Mouse (Mus musculus) gastrocnemius, postnatal 14 days (tissue): Measurements from ENCODE around the gene Nudt17. TPM values are rescaled to one million over a fixed set of nuclear protein-coding genes. Genes with fewer than 3 reads are reported as not detected.
"Not testable (repeated sequence)": the region's sequence is repeated elsewhere in the genome, so short reads cannot be mapped to it uniquely, and the experiment has no call there.

Experiments
- DNase-seq: peaks from one replicate; pipeline ENCODE4 v3.0.0; 2021; ENCODE audit warnings: mixed read lengths
- intact Hi-C: fragments of 180-260 bp; cut with DNase I; formaldehyde crosslinking; loops from one replicate; pipeline ENCODE4 v1.15.1; 2025; ENCODE audit warnings: low total_unique reads
- total RNA-seq, 2 experiments: library from RNA; stranded (reverse); gene quantifications; 2 replicates each; pipeline ENCODE4 v1.2.3; 2021

The Nudt17 gene
- total RNA-seq, 2 experiments from 2014 or later: 0.96 to 1.00 TPM

- intact Hi-C loops: loop anchor here (10.0 kb wide), 1 partner anchor 162 kb away; no protein-coding TSS in a partner anchor
- no peak for DNase-seq
Observed at GRCm38 (mm10) chr3:96706984-96707383, 1.4 kb downstream of the Nudt17 start.

DNA sequence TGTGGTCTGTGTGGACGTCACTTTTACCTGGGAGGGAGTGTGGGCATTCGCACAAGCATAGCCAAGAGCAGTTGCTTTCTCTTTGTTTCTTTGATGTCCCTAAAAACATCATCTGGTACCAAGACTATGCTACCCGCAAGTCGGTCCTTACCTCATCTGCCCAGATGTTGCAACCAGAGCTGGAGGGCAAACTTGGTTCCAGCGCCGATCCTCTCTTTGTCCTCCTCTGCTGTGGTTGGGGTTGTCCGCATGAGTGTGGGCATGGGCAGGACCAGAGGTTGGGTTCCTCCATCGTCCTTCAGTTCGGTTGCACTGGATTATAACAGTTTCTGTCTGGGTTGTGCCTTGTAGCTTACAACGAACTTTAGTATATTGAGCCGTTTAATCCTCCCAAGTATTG is 2.1 kb downstream of the Nudt17 start:
- intact Hi-C loops: loop anchor here (10.0 kb wide), 1 partner anchor 161 kb away; no protein-coding TSS in a partner anchor
- no peak for DNase-seq

- DNase-seq: no peak
- intact Hi-C loops: loop anchor here (10.0 kb wide), 1 partner anchor 160 kb away; no protein-coding TSS in a partner anchor
Observed at GRCm38 (mm10) chr3:96704778-96705177, 3.6 kb downstream of the Nudt17 start.

DNA sequence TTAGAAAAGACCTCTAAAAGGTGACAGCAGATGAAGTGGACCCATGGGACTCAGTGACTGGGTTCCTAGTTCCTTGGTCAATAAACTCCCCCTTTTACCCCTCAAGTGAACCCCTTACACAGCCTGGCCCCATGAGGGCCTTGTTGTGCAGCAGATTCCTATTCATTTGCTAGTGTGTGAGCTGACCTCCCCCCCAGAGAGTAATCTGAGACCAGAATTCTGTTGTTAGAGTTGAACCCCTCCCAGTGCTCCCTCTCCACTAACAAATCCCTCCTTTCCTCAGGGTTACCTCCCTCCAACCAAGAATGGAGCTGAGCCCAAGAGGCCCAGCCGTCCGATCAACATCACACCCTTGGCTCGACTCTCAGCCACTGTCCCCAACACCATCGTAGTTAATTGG is 7.4 kb downstream of the Nudt17 start:
- intact Hi-C loops: loop anchor here (10.0 kb wide), 1 partner anchor 156 kb away; no protein-coding TSS in a partner anchor

DNA sequence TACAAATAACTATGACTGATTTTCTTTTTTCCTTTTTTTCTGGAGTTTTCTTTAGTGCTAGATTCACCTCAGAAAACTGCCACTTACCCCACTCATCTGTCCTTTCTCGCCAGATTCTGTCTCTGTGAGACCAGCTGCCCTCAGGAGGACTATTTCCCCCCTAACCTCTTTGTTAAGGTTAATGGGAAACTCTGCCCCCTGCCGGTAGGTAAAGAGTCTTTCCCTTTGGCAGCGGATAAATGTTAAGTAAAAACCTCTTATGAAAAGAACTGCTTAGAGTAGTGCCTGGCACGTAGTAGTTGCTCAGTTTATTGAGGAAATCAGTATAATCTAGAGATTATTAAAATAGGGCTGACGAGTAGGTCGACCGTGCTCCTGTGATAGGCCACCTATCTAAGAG is 8.0 kb downstream of the Nudt17 start:
- DNase-seq: no peak

More for the DNA sequence above, 7.4 kb downstream of the Nudt17 start:
- DNase-seq: no peak

GRCm38 (mm10) chr3:96698993-96699690 is 9.2 kb downstream of the Nudt17 start:
- intact Hi-C loops: no loop called here
- DNase-seq: no peak

More for the DNA sequence above, 8.0 kb downstream of the Nudt17 start:
- intact Hi-C loops: loop anchor here (10.0 kb wide), 1 partner anchor 156 kb away; no protein-coding TSS in a partner anchor

GRCm38 (mm10) chr3:96696766-96697732 is 11.3 kb downstream of the Nudt17 start:
- intact Hi-C loops: no loop called here

GRCm38 (mm10) chr3:96696198-96696765 is 12.1 kb downstream of the Nudt17 start, which contains the start of gene Pias3:
Pias3 (plus strand) TSS chr3:96696384.
- intact Hi-C loops: no loop called here
- DNase-seq: peak; percentile 93

More at GRCm38 (mm10) chr3:96696766-96697732, 11.3 kb downstream of the Nudt17 start:
- DNase-seq: peak; percentile 94

DNA sequence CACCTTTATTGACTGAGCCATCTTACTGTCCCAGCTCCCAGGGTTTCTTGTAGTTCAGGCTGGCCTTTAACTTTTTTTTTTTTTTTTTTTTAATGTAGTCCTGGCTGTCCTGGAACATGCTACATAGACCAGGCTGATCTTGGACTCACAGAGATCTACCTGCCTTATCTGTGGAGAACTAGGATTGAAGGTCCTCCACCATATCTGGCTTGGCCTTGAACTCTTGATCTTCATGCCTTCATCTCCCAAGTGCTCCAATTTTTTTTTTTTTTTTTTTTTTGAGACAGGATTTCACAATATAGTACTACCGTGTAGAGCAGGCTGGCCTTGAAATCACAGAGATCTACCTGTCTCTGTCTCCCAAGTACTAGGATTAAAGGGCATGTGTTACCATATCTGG is 14.8 kb downstream of the Nudt17 start:
- DNase-seq: no peak
- intact Hi-C loops: no loop called here

DNA sequence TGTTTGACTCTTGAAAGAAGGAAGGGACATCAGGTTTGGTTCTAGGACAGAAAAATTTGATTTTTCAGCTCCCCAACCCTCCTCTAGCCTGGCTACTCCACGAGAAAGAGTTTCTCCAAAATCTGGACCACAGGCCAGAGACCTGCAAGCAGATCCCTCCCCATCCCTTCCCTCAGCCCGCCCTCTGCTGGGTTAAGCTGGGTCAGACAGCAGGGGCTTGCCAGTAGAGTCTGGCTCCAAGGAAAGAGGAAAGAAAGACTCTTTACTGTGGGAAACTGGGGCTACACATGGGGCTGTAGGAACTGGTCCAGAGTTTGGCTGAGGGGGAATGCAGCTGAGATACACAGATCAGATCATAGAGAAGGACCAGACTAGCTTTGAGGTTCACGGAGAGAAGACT is 15.9 kb downstream of the Nudt17 start:
- peak; percentile 82 for DNase-seq
- intact Hi-C loops: no loop called here

- DNase-seq: no peak
- intact Hi-C loops: no loop called here
Observed at GRCm38 (mm10) chr3:96690298-96690697, 18.1 kb downstream of the Nudt17 start.

GRCm38 (mm10) chr3:96688854-96689253 is 19.5 kb downstream of the Nudt17 start:
- intact Hi-C loops: no loop called here
- no peak for DNase-seq

DNA sequence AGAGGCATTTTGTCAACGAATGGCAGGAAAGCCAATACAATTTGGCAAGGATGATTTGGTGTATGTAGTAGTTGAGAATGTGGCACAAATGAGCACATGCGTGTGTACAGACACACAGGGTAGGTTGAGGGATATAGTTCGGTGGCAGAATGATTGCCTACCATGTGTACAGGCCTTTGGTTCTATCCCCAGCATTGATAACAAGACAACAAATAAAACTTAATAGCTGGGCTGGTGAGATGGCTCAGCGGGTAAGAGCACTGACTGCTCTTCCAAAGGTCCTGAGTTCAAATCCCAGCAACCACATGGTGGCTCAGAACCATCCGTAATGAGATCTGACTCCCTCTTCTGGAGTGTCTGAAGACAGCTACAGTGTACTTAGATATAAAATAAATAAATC is 22.3 kb downstream of the Nudt17 start:
- intact Hi-C loops, DNase-seq: not testable (repeated sequence)

DNA sequence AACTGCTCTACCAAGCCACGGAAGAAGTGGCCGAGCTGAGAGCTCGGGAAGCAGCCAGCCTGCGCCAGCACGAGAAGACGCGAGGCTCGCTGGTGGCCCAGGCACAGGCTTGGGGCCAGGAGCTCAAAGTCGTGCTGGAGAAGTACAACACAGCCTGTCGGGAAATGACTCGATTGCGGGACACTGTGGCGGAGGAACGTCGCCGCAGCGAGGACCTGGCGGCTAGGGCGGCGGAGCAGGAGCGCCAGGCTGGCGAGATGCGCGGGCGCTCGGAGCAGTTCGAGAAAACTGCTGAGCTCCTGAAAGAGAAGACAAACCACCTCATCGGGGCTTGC is 23.6 kb downstream of the Nudt17 start:
- intact Hi-C loops: no loop called here
- DNase-seq: no peak

GRCm38 (mm10) chr3:96684151-96684821 is 24.1 kb downstream of the Nudt17 start:
- intact Hi-C loops: no loop called here
- peak; percentile 36 for DNase-seq

- no peak for DNase-seq
- intact Hi-C loops: no loop called here
Observed at GRCm38 (mm10) chr3:96683496-96683895, 24.9 kb downstream of the Nudt17 start.

- DNase-seq: no peak
- intact Hi-C loops: no loop called here
Observed at GRCm38 (mm10) chr3:96680269-96680956, 27.9 kb downstream of the Nudt17 start.

GRCm38 (mm10) chr3:96679159-96679674 is 29.1 kb downstream of the Nudt17 start:
- intact Hi-C loops: no loop called here
- no peak for DNase-seq

GRCm38 (mm10) chr3:96678456-96678855 is 29.9 kb downstream of the Nudt17 start:
- DNase-seq: no peak
- intact Hi-C loops: no loop called here
